Mouse (Mus musculus): ENCODE measurements at regions not wholly inside any gene's neighbourhood (a gene's known extent, or its start where the extent isn't known, plus 50 kb on each side); places are given as distances from the start of the nearest gene placed in this dataset.

- no peak for DNase-seq
Observed at GRCm38 (mm10) chr6:51119691-51120302, 312.7 kb upstream of the Nfe2l3 start.

GRCm38 (mm10) chr6:51122941-51123340 is 309.5 kb upstream of the Nfe2l3 start:
- no peak for DNase-seq

- no peak for DNase-seq
Observed at GRCm38 (mm10) chr6:51127851-51128250, 304.6 kb upstream of the Nfe2l3 start.

GRCm38 (mm10) chr6:51129096-51129495 is 303.4 kb upstream of the Nfe2l3 start:
- DNase-seq: no peak

- no peak for DNase-seq
Observed at GRCm38 (mm10) chr6:51129591-51129990, 302.9 kb upstream of the Nfe2l3 start.

GRCm38 (mm10) chr6:51144762-51145161 is 287.7 kb upstream of the Nfe2l3 start:
- no peak for DNase-seq

- no peak for DNase-seq
Observed at GRCm38 (mm10) chr6:51145863-51146262, 286.6 kb upstream of the Nfe2l3 start.

GRCm38 (mm10) chr6:51148821-51149220 is 283.6 kb upstream of the Nfe2l3 start:
- DNase-seq: no peak

- DNase-seq: no peak
Observed at GRCm38 (mm10) chr6:51150066-51150465, 282.4 kb upstream of the Nfe2l3 start.

GRCm38 (mm10) chr6:51150486-51150885 is 282.0 kb upstream of the Nfe2l3 start:
- DNase-seq: no peak

GRCm38 (mm10) chr6:51150916-51151315 is 281.6 kb upstream of the Nfe2l3 start:
- peak; percentile 46 for DNase-seq

- DNase-seq: peak; percentile 27
Observed at GRCm38 (mm10) chr6:51156836-51157370, 275.6 kb upstream of the Nfe2l3 start.

GRCm38 (mm10) chr6:51161149-51161548 is 271.3 kb upstream of the Nfe2l3 start:
- DNase-seq: no peak

GRCm38 (mm10) chr6:51162208-51163082 is 270.0 kb upstream of the Nfe2l3 start:
- DNase-seq: no peak

GRCm38 (mm10) chr6:51163266-51163665 is 269.2 kb upstream of the Nfe2l3 start:
- DNase-seq: no peak

- DNase-seq: no peak
Observed at GRCm38 (mm10) chr6:51163882-51164281, 268.6 kb upstream of the Nfe2l3 start.

GRCm38 (mm10) chr6:51167028-51167427 is 265.4 kb upstream of the Nfe2l3 start:
- DNase-seq: no peak

- DNase-seq: peak; percentile 25
Observed at GRCm38 (mm10) chr6:51168048-51168447, 264.4 kb upstream of the Nfe2l3 start.

GRCm38 (mm10) chr6:51168775-51169695 is 263.4 kb upstream of the Nfe2l3 start:
- DNase-seq: no peak

GRCm38 (mm10) chr6:51169971-51170411 is 262.5 kb upstream of the Nfe2l3 start:
- DNase-seq: no peak

GRCm38 (mm10) chr6:51170414-51170813 is 262.1 kb upstream of the Nfe2l3 start:
- DNase-seq: no peak

- no peak for DNase-seq
Observed at GRCm38 (mm10) chr6:51170871-51171270, 261.6 kb upstream of the Nfe2l3 start.

- no peak for DNase-seq
Observed at GRCm38 (mm10) chr6:51171761-51172160, 260.7 kb upstream of the Nfe2l3 start.

All from cerebellum, adult 11-12 months (tissue).